Mouse (Mus musculus): ENCODE results near the gene Chadl. TPM values are rescaled to one million over a fixed set of nuclear protein-coding genes. Genes with fewer than 3 reads are reported as not detected.
A peak's percentile ranks its signal among the peaks of the same experiment; 100 is the strongest.
"Not testable (repeated sequence)": the region's sequence is repeated elsewhere in the genome, so short reads cannot be mapped to it uniquely, and the experiment has no call there.

The Chadl gene
- total RNA-seq, 2 experiments from 2014 or later, result 0.13 TPM; not detected in 1

GRCm38 (mm10) chr15:81701350-81701749 is 4.3 kb upstream of the Chadl start:
- ATAC-seq (ENCODE audit: poor library complexity, severe bottlenecking), result not testable (repeated sequence)

- no peak for ATAC-seq (ENCODE audit: poor library complexity, severe bottlenecking)
These were observed 3.5 kb upstream of the Chadl start for GRCm38 (mm10) chr15:81700601-81701000.

GRCm38 (mm10) chr15:81700161-81700560 is 3.1 kb upstream of the Chadl start:
- ATAC-seq (ENCODE audit: poor library complexity, severe bottlenecking), result no peak

GRCm38 (mm10) chr15:81698532-81698931 is 1.4 kb upstream of the Chadl start:
- peak; percentile 24; the same call in 1 of the 2 replicates for ATAC-seq (ENCODE audit: poor library complexity, severe bottlenecking)

- ATAC-seq (ENCODE audit: poor library complexity, severe bottlenecking), result no peak
These were observed 760 bp upstream of the Chadl start for GRCm38 (mm10) chr15:81697847-81698246.

- no peak for ATAC-seq (ENCODE audit: poor library complexity, severe bottlenecking)
These were observed 2.2 kb downstream of the Chadl start for GRCm38 (mm10) chr15:81694891-81695290.

- peak; percentile 96 for ATAC-seq (ENCODE audit: poor library complexity, severe bottlenecking)
These were observed 2.9 kb downstream of the Chadl start for GRCm38 (mm10) chr15:81693967-81694881.

- no peak for ATAC-seq (ENCODE audit: poor library complexity, severe bottlenecking)
These were observed 3.6 kb downstream of the Chadl start for GRCm38 (mm10) chr15:81693366-81693966.

GRCm38 (mm10) chr15:81680301-81680805 is 16.7 kb downstream of the Chadl start:
- no peak for ATAC-seq (ENCODE audit: poor library complexity, severe bottlenecking)

- no peak for ATAC-seq (ENCODE audit: poor library complexity, severe bottlenecking)
These were observed 20.4 kb downstream of the Chadl start for GRCm38 (mm10) chr15:81676637-81677036.

- no peak for ATAC-seq (ENCODE audit: poor library complexity, severe bottlenecking)
These were observed 26.9 kb downstream of the Chadl start for GRCm38 (mm10) chr15:81670231-81670640.

GRCm38 (mm10) chr15:81666957-81667356 is 30.1 kb downstream of the Chadl start:
- no peak for ATAC-seq (ENCODE audit: poor library complexity, severe bottlenecking)

- ATAC-seq (ENCODE audit: poor library complexity, severe bottlenecking), result peak; percentile 100
These were observed 33.2 kb downstream of the Chadl start, which contains the start of gene L3mbtl2 for GRCm38 (mm10) chr15:81663697-81664561. TSS of gene L3mbtl2 (plus strand) at chr15:81663889.

- no peak for ATAC-seq (ENCODE audit: poor library complexity, severe bottlenecking)
These were observed 33.8 kb downstream of the Chadl start for GRCm38 (mm10) chr15:81663281-81663680.

GRCm38 (mm10) chr15:81661701-81662100 is 35.4 kb downstream of the Chadl start:
- no peak for ATAC-seq (ENCODE audit: poor library complexity, severe bottlenecking)

- no peak for ATAC-seq (ENCODE audit: poor library complexity, severe bottlenecking)
These were observed 46.5 kb downstream of the Chadl start for GRCm38 (mm10) chr15:81650636-81651035.

- no peak for ATAC-seq (ENCODE audit: poor library complexity, severe bottlenecking)
These were observed 47.3 kb downstream of the Chadl start for GRCm38 (mm10) chr15:81649516-81650455.
